12 mouse cellular contexts compared by ENCODE assay signal in the genomic region with DNA sequence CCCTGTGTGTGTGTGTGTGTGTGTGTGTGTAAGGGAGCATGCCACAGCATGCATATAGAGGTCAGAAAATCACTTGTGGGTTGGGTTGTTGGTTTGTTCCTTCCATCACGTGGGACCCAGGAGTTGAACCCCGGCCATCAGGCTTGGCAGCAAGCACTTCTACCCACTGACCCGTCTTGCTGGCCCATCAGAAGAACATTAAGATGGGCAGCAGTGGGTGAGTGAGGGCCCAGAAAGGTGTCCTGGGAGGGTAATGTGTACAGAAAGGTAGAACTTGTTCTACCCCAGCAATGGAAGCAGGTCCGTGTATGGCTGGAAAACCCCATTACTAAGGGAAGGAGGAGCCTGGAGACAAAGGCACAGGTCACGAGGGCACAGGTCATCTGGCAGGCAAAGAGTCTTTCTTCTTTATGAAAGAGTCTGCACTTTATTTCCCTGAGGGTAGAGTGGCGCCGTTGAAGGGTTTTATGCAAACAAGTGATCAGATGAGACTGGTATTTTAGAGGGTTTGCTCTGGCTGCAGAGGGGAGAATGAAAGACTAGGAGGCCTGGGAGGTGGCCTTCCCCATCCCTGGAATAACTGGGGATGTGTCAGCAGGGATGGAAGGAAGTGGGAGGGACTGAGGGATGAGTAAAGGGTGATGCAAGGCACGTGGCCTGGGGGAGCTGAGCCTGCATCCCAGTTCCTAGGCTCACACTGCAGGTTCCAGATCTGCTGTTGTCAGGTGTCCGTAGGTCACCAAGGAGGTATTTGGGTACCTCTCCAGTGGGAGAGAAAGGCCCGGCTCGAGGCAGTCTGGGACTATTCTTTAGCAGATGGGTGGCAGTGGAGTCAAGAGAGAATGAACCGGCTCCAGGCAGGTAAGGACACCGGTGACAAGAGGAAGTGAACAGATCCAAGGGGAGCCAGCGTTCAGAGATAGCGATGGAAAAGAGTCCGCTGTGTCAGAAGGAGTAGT. TPM values are rescaled to one million over a fixed set of nuclear protein-coding genes. Genes with fewer than 3 reads are reported as not detected.
DNase-seq lines count a peak whose midpoint lies in the region; ATAC-seq and TF ChIP-seq lines count a peak whose summit lies in the region.
"Had no signal": no experiment of that assay in that cellular context is flagged by ENCODE, and none has a peak within 500 bp of the region (broad histone marks: within the 10 kb centered on the region; RNA-seq: fewer than 3 reads in every experiment).

No protein-coding gene starts in this region.

- peak overlapping the region; percentile 53 for H3ac ChIP-seq in C2C12 (ENCODE audit: control insufficient read depth, insufficient read length, low read depth)

- peak overlapping the region; percentile 68 for H3K27ac ChIP-seq in heart, embryonic 12.5 days (ENCODE audit: poor library complexity, severe bottlenecking)
- H3K27ac ChIP-seq: limb, embryonic 12.5 days had no signal

- no peaks in the 10 kb centered on the region; the same call in 1 of the 2 replicates for H3K27me3 ChIP-seq in heart, embryonic 12.5 days (replicated peaks)
- H3K27me3 ChIP-seq in C2C12 (ENCODE audit: control insufficient read depth, insufficient read depth, insufficient read length) = no peaks in the 10 kb centered on the region
- H3K27me3 ChIP-seq: limb, embryonic 12.5 days had no signal

- 74% methylated on average over 16 of the region's 16 CpGs for WGBS in heart, embryonic 12.5 days

- H3K79me3 ChIP-seq in C2C12 (ENCODE audit: low read depth) = no peaks in the 10 kb centered on the region

- DNase-seq in adrenal gland, postnatal 10 days = peak; percentile 50
- DNase-seq in adrenal gland, postnatal 25 days = no peak
- no peak for DNase-seq in heart, postnatal 25 days (ENCODE audit: low spot score)
- peak; percentile 59 for DNase-seq in embryo, embryonic 10.5 days (ENCODE audit: low spot score)
- DNase-seq in layer of hippocampus, postnatal 10 days (ENCODE audit: low spot score in 2 of 2) = no peak
- no peak for DNase-seq in kidney, adult 11 months
- DNase-seq: B cell, adult 2 months; gastrocnemius, postnatal 36 days had no signal

- no peak overlapping the region for H3K4me2 ChIP-seq in heart, embryonic 12.5 days
- H3K4me2 ChIP-seq: limb, embryonic 12.5 days had no signal

- no peak for TF ChIP-seq CTCF in C2C12 (IDR thresholded peaks at IDR 0.05; ENCODE audit: control insufficient read depth, insufficient read depth, insufficient read length)

- H3K9me3 ChIP-seq in heart, embryonic 12.5 days (replicated peaks) = no peaks in the 10 kb centered on the region
- H3K9me3 ChIP-seq: limb, embryonic 12.5 days had no signal

- H3K4me1 ChIP-seq in heart, embryonic 12.5 days (replicated peaks) = peaks cover 19% of the 10 kb centered on the region

- peak overlapping the region; percentile 52 for H3K9ac ChIP-seq in heart, embryonic 12.5 days
- H3K9ac ChIP-seq: limb, embryonic 12.5 days had no signal

- H3K4me3 ChIP-seq in heart, embryonic 12.5 days = no peak overlapping the region
- peak overlapping the region; percentile 15 for H3K4me3 ChIP-seq in C2C12 (ENCODE audit: insufficient read depth, poor library complexity, severe bottlenecking)
- H3K4me3 ChIP-seq: limb, embryonic 12.5 days had no signal

- no peaks in the 10 kb centered on the region for H3K79me2 ChIP-seq in C2C12 (ENCODE audit: control insufficient read depth, insufficient read depth)

- ATAC-seq in heart, embryonic 12.5 days (ENCODE audit: insufficient number of reproducible peaks, low FRiP score) = no peak
- ATAC-seq: forebrain, embryonic 14.5 days had no signal

- intact Hi-C loops in heart, postnatal 25 days (cut with DNase I) = no loop called here

- no peaks in the 10 kb centered on the region for H3K36me3 ChIP-seq in heart, embryonic 12.5 days
- no peaks in the 10 kb centered on the region for H3K36me3 ChIP-seq in C2C12 (ENCODE audit: control insufficient read depth, insufficient read depth)
- H3K36me3 ChIP-seq: limb, embryonic 12.5 days had no signal

TF ChIP-seq in C2C12, 6 proteins besides CTCF, POLR2A, EP300 and RAD21:
- TF ChIP-seq FOSL1 (IDR thresholded peaks at IDR 0.05; ENCODE audit: insufficient read depth, low read length, poor library complexity, severe bottlenecking) (no peak), USF1 (IDR thresholded peaks at IDR 0.05; ENCODE audit: low read depth) (peak; percentile 90), CEBPB (IDR thresholded peaks at IDR 0.05; ENCODE audit: low read depth) (peak; percentile 71), MAX (IDR thresholded peaks at IDR 0.05) (peak; percentile 96)

RNA-seq across cellular contexts. Expression of gene Spop, which starts 10.2 kb away (rescaled TPM):
- total RNA-seq in adrenal gland, postnatal 10 days (2021) = 100 to 1,000 TPM; 104 to 121 TPM
- total RNA-seq in adrenal gland, postnatal 25 days (2021) = 131 and 144 TPM in 2 replicates
- 115 and 119 TPM in 2 replicates for polyA plus RNA-seq in heart, embryonic 12.5 days (2016; fragmentation: Nextera tagmentation; extraction: Ambion mirVana)
- total RNA-seq in heart, postnatal 25 days (2021) = 100 to 1,000 TPM; 180 to 195 TPM
- 59.0 TPM for polyA plus RNA-seq in C2C12 (2012; fragmentation: generic; extraction: Trizol)
- 100 to 1,000 TPM; 132 to 137 TPM for total RNA-seq in layer of hippocampus, postnatal 10 days (2021)

RNA-seq across cellular contexts. Expression of gene Slc35b1, which starts 19.2 kb away (rescaled TPM):
- 10 to 100 TPM; 48.8 to 53.9 TPM for total RNA-seq in adrenal gland, postnatal 10 days (2021)
- 51.8 and 53.9 TPM in 2 replicates for total RNA-seq in adrenal gland, postnatal 25 days (2021)
- polyA plus RNA-seq in heart, embryonic 12.5 days (2016; fragmentation: Nextera tagmentation; extraction: Ambion mirVana) = 86.0 and 86.5 TPM in 2 replicates
- total RNA-seq in heart, postnatal 25 days (2021) = 10 to 100 TPM; 36.6 to 43.4 TPM
- polyA plus RNA-seq in C2C12 (2012; fragmentation: generic; extraction: Trizol) = 79.1 TPM
- 10 to 100 TPM; 75.0 to 81.6 TPM for total RNA-seq in layer of hippocampus, postnatal 10 days (2021)

Comparison
In these comparisons a context has a peak if more than half of its experiments do, and no peak if none do; other contexts are left out.
1. DNase-seq: peak in adrenal gland, postnatal 10 days (single experiment) and embryo, embryonic 10.5 days (single experiment); none in adrenal gland, postnatal 25 days (single experiment), heart, postnatal 25 days (single experiment), layer of hippocampus, postnatal 10 days (0 of 2) and kidney, adult 11 months (single experiment).